Mouse (Mus musculus) liver, embryonic 12.5 days (tissue): ENCODE data around the gene Atp6v1a. TPM values are rescaled to one million over a fixed set of nuclear protein-coding genes. Genes with fewer than 3 reads are reported as not detected.

Experiments used
- ATAC-seq: fragments of 200-750 bp; cut with Nextera tagmentation; 2 replicates; pipeline ENCODE4 v1.8.0; 2017; ENCODE audit warnings: moderate number of reproducible peaks, mild to moderate bottlenecking, moderate library complexity
- H3K27ac ChIP-seq: fragments of 300-500 bp; sonication (generic); 2 replicates; pipeline ENCODE4 v1.5.1; 2016; ENCODE audit warnings: mild to moderate bottlenecking
- H3K27me3 ChIP-seq: fragments of 300-500 bp; sonication (generic); replicated peaks from 2 replicates; pipeline ENCODE4 v1.6.1; 2016; ENCODE audit warnings: mild to moderate bottlenecking, moderate library complexity
- H3K36me3 ChIP-seq: fragments of 300-500 bp; sonication (generic); 2 replicates; pipeline ENCODE4 v1.6.1; 2016; ENCODE audit warnings: mild to moderate bottlenecking, moderate library complexity
- H3K4me1 ChIP-seq: fragments of 300-500 bp; sonication (generic); 2 replicates; pipeline ENCODE4 v1.6.1; 2016
- H3K4me2 ChIP-seq: fragments of 300-500 bp; sonication (generic); 2 replicates; pipeline ENCODE4 v1.6.1; 2016; ENCODE audit warnings: mild to moderate bottlenecking, moderate library complexity
- H3K4me3 ChIP-seq: fragments of 300-500 bp; sonication (generic); 2 replicates; pipeline ENCODE4 v1.5.1; 2016; ENCODE audit warnings: mild to moderate bottlenecking, moderate library complexity
- H3K9ac ChIP-seq: fragments of 300-500 bp; sonication (generic); 2 replicates; pipeline ENCODE4 v1.6.1; 2016; ENCODE audit warnings: mild to moderate bottlenecking, moderate library complexity
- H3K9me3 ChIP-seq: fragments of 300-500 bp; sonication (generic); replicated peaks from 2 replicates; pipeline ENCODE4 v1.6.1; 2016; ENCODE audit warnings: mild to moderate bottlenecking, moderate library complexity
- WGBS: fragments of 180-500 bp; shearing (Covaris S2); methylation state at CpG from one replicate; pipeline ENCODE4 v1.1.7; 2016; ENCODE audit not compliant: insufficient replicate concordance; 5-methylcytosine and 5-hydroxymethylcytosine counted together
- polyA plus RNA-seq: library from polyadenylated mRNA; unstranded; fragments of >200 nt; fragmentation: Nextera tagmentation; extraction: Ambion mirVana; gene quantifications from 2 replicates; pipeline ENCODE4 v1.2.1, GENCODE M21; 2016

Atp6v1a gene
- polyA plus RNA-seq, 1 experiment from 2014 or later = 27.2 TPM

DNA sequence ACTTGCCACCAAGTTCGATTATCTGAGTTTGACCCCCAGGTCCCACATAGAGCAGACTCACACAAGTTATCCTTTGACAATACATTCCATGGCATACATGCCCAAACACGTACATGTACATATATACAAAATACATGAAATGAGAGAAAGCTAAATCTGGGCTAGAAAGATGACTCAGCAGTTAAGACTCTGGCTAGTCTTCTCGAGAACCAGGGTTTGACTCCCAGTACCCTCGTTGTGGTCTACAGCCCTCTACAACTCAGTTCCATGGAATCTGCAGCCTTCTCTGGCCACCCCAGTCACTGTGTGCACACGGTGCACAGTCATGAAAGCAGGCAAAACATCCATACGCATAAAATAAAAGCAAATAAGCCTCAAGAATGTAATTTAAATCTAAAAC is 87.1 kb downstream of the Atp6v1a start:
- Histone ChIP-seq H3K4me1 (no peaks in the 10 kb centered on the region), H3K9ac (no peak overlapping the region), H3K9me3 (no peaks in the 10 kb centered on the region), H3K4me2 (no peak overlapping the region), H3K4me3 (no peak overlapping the region), H3K36me3 (no peaks in the 10 kb centered on the region), H3K27ac (no peak overlapping the region), H3K27me3 (no peaks in the 10 kb centered on the region)
- WGBS = 67% methylated on average over 6 of the region's 6 CpGs
- ATAC-seq = no peak

DNA sequence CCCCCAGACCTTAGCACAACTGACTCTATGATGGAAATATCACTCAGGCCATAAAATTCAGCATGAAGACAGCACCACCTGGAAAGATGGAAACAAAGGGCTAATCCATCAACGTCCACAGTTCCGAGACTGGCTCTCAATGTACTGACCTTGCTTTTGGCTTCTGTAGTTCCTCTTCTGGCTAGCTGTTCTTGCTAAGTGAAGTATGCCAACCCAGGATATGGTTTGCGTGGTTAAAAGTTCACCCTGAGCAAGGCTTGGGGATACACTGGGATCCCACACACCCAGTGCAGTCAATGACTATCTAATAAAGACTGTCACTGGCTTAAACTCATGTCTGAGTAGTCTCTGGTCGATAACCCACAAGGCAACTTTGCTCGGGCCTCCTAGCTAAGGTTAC is 89.4 kb downstream of the Atp6v1a start:
- no peaks in the 10 kb centered on the region for H3K36me3 ChIP-seq
- H3K4me2 ChIP-seq = no peak overlapping the region
- ATAC-seq = no peak
- no peak overlapping the region for H3K27ac ChIP-seq
- H3K27me3 ChIP-seq = no peaks in the 10 kb centered on the region
- no peak overlapping the region for H3K4me3 ChIP-seq
- no peaks in the 10 kb centered on the region for H3K4me1 ChIP-seq
- no peak overlapping the region for H3K9ac ChIP-seq
- WGBS = 46% methylated on average over 5 of the region's 5 CpGs
- H3K9me3 ChIP-seq = no peaks in the 10 kb centered on the region

DNA sequence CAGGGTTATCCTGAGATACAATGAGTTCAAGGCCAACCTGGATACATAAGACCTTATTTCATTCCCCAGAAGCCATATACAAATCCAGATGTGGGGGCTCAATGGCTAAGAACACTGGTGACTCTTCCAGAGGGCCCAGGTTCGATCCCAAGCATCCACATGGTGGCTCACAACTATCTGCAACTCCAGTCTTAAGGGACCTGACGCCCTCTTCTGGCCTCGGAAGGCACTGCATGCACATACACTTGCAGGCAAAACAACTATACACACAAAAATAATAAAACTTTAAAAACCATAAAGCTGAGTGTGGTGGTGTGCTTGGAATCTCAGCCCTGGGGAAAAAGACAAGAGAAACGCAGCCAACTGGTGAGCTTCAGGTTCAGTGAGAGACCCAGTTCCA is 100.4 kb downstream of the Atp6v1a start:
- H3K36me3 ChIP-seq = no peaks in the 10 kb centered on the region
- H3K4me3 ChIP-seq = no peak overlapping the region
- H3K9ac ChIP-seq = no peak overlapping the region
- no peak for ATAC-seq
- H3K4me1 ChIP-seq = no peaks in the 10 kb centered on the region
- no peaks in the 10 kb centered on the region for H3K9me3 ChIP-seq
- WGBS = 62% methylated on average over 4 of the region's 4 CpGs
- H3K27me3 ChIP-seq = no peaks in the 10 kb centered on the region
- H3K4me2 ChIP-seq = no peak overlapping the region
- H3K27ac ChIP-seq = no peak overlapping the region

Other genes starting within 250 kb of the Atp6v1a start
- gene Ccdc191, start 249.9 kb downstream of the Atp6v1a start, polyA plus RNA-seq = 5.3 and 5.5 TPM in 2 replicates
- gene Qtrt2, start 212.9 kb downstream of the Atp6v1a start, polyA plus RNA-seq = 11.9 and 13.4 TPM in 2 replicates
- gene Zdhhc23, start 159.9 kb downstream of the Atp6v1a start, polyA plus RNA-seq = 0.48 and 0.66 TPM in 2 replicates
- gene Gramd1c, start 76.4 kb downstream of the Atp6v1a start, polyA plus RNA-seq = 3.4 and 3.7 TPM in 2 replicates
- gene Naa50, start 125 bp upstream of the Atp6v1a start, polyA plus RNA-seq = 129 and 132 TPM in 2 replicates
- 2.5 and 2.9 TPM in 2 replicates for gene Usf3, start 33.5 kb upstream of the Atp6v1a start, polyA plus RNA-seq
- gene Sidt1, start 193.5 kb upstream of the Atp6v1a start, polyA plus RNA-seq = not detected in 2 replicates
- gene Spice1, start 207.4 kb upstream of the Atp6v1a start, polyA plus RNA-seq = 14.1 and 15.6 TPM in 2 replicates